Mouse (Mus musculus): ENCODE results near the gene Setd3.

GRCm38 (mm10) chr12:108223357-108223756, 44.2 kb upstream of the Setd3 start:
- TF ChIP-seq EP300 (IDR thresholded peaks at IDR 0.05; ENCODE audit: low read depth in 1 of 2, low read length in 2 of 2) (no peak), SMC3 (IDR thresholded peaks at IDR 0.05; ENCODE audit: low read depth, low read length) (no peak), ZC3H11A (IDR thresholded peaks at IDR 0.05; ENCODE audit: low read depth, low read length) (no peak), CTCF (IDR thresholded peaks at IDR 0.05 in 2 of 3, conservative IDR thresholded peaks at IDR 0.05 in 1 of 3; ENCODE audit: control insufficient read depth in 1 of 3, insufficient read depth in 1 of 3, low read depth in 2 of 3, low read length in 3 of 3, poor library complexity in 1 of 3, severe bottlenecking in 1 of 3) (no peak), MEF2A (IDR thresholded peaks at IDR 0.05; ENCODE audit: extremely low read depth, insufficient replicate concordance, low read depth, low read length, poor library complexity, severe bottlenecking) (no peak), RCOR1 (IDR thresholded peaks at IDR 0.05; ENCODE audit: low read depth, low read length) (no peak), MAFK (IDR thresholded peaks at IDR 0.05; ENCODE audit: borderline replicate concordance, low read depth, low read length) (no peak), E2F4 (IDR thresholded peaks at IDR 0.05; ENCODE audit: borderline replicate concordance, low read depth, low read length) (no peak)

All from MEL (cell line).